Mouse (Mus musculus): ENCODE measurements around the gene Tmem150b. TPM values are rescaled to one million over a fixed set of nuclear protein-coding genes. Genes with fewer than 3 reads are reported as not detected.

Gene Tmem150b
- polyA plus RNA-seq, 2 experiments, result 0.18 to 0.31 TPM

- Histone ChIP-seq H3K36me3 (replicated peaks; ENCODE audit: control insufficient read depth, insufficient read depth, low read depth) (no peaks in the 10 kb centered on the region), H3K9me3 (ENCODE audit: control insufficient read depth, low read length) (no peaks in the 10 kb centered on the region), H3K9ac (replicated peaks) (no peak overlapping the region), H3K27me3 (ENCODE audit: control insufficient read depth, insufficient read depth, low read length) (no peaks in the 10 kb centered on the region), H3K4me1 (replicated peaks; ENCODE audit: control insufficient read depth in 2 of 2, insufficient read depth in 2 of 2, low read length in 1 of 2) (peaks cover 12 to 14% of the 10 kb centered on the region in 2 experiments), H3K4me2 (ENCODE audit: low read depth) (no peak overlapping the region), H3K27ac (no peak overlapping the region), H3K4me3 (ENCODE audit: insufficient read depth in 1 of 2, low read depth in 2 of 2, low read length in 2 of 2) (no peak overlapping the region)
- 51% methylated on average over 5 of the region's 5 CpGs for WGBS (ENCODE audit: insufficient replicate concordance)
- TF ChIP-seq EP300 (IDR thresholded peaks at IDR 0.05; ENCODE audit: low read depth), result no peak
- no peak for TF ChIP-seq CTCF (IDR thresholded peaks at IDR 0.05; ENCODE audit: low read depth)
- no peak for DNase-seq (ENCODE audit: low read depth in 3 of 3, low spot score in 3 of 3)
- ATAC-seq (ENCODE audit: insufficient read depth), result no peak
Measured at GRCm38 (mm10) chr7:4731090-4731489, 6.0 kb upstream of the Tmem150b start.

GRCm38 (mm10) chr7:4724359-4724758 lies 690 bp downstream of the Tmem150b start:
- Histone ChIP-seq H3K27me3 (ENCODE audit: control insufficient read depth, insufficient read depth, low read length) (no peaks in the 10 kb centered on the region; the same call in 1 of the 2 replicates), H3K9me3 (ENCODE audit: control insufficient read depth, low read length) (no peaks in the 10 kb centered on the region), H3K4me2 (ENCODE audit: low read depth) (no peak overlapping the region; the same call in 1 of the 2 replicates), H3K4me1 (replicated peaks; ENCODE audit: control insufficient read depth in 2 of 2, insufficient read depth in 2 of 2, low read length in 1 of 2) (peaks cover 0 to 12% of the 10 kb centered on the region in 2 experiments; a peak in 2 of 4 replicates), H3K4me3 (ENCODE audit: insufficient read depth in 1 of 2, low read depth in 2 of 2, low read length in 2 of 2) (no peak overlapping the region), H3K27ac (no peak overlapping the region), H3K36me3 (replicated peaks; ENCODE audit: control insufficient read depth, insufficient read depth, low read depth) (no peaks in the 10 kb centered on the region), H3K9ac (replicated peaks) (no peak overlapping the region)
- ATAC-seq (ENCODE audit: insufficient read depth) (no peak), DNase-seq (ENCODE audit: low read depth in 3 of 3, low spot score in 3 of 3) (no peak)
- TF ChIP-seq EP300 (IDR thresholded peaks at IDR 0.05; ENCODE audit: low read depth) (no peak), CTCF (IDR thresholded peaks at IDR 0.05; ENCODE audit: low read depth) (no peak)
- 2% methylated on average over 3 of the region's 3 CpGs for WGBS (ENCODE audit: insufficient replicate concordance)

- Histone ChIP-seq H3K4me1 (replicated peaks; ENCODE audit: control insufficient read depth in 2 of 2, insufficient read depth in 2 of 2, low read length in 1 of 2) (peaks cover 0 to 12% of the 10 kb centered on the region in 2 experiments; a peak in 2 of 4 replicates), H3K9me3 (ENCODE audit: control insufficient read depth, low read length) (no peaks in the 10 kb centered on the region), H3K9ac (replicated peaks) (no peak overlapping the region; the same call in 1 of the 2 replicates), H3K36me3 (replicated peaks; ENCODE audit: control insufficient read depth, insufficient read depth, low read depth) (no peaks in the 10 kb centered on the region), H3K27me3 (ENCODE audit: control insufficient read depth, insufficient read depth, low read length) (no peaks in the 10 kb centered on the region; the same call in 1 of the 2 replicates), H3K4me2 (ENCODE audit: low read depth) (peak overlapping the region; percentile 56), H3K4me3 (ENCODE audit: insufficient read depth in 1 of 2, low read depth in 2 of 2, low read length in 2 of 2) (peak overlapping the region; percentile 34 to 53), H3K27ac (no peak overlapping the region)
- ATAC-seq (ENCODE audit: insufficient read depth) (no peak), DNase-seq (ENCODE audit: low read depth in 3 of 3, low spot score in 3 of 3) (no peak)
- WGBS (ENCODE audit: insufficient replicate concordance), result 29% methylated on average over 12 of the region's 12 CpGs
- TF ChIP-seq EP300 (IDR thresholded peaks at IDR 0.05; ENCODE audit: low read depth) (no peak), CTCF (IDR thresholded peaks at IDR 0.05; ENCODE audit: low read depth) (no peak)
Measured at GRCm38 (mm10) chr7:4723508-4723907, 1.5 kb downstream of the Tmem150b start.

GRCm38 (mm10) chr7:4719276-4719675 lies 5.8 kb downstream of the Tmem150b start:
- Histone ChIP-seq H3K9me3 (ENCODE audit: control insufficient read depth, low read length) (no peaks in the 10 kb centered on the region), H3K27ac (no peak overlapping the region), H3K36me3 (replicated peaks; ENCODE audit: control insufficient read depth, insufficient read depth, low read depth) (no peaks in the 10 kb centered on the region), H3K4me2 (ENCODE audit: low read depth) (no peak overlapping the region), H3K27me3 (ENCODE audit: control insufficient read depth, insufficient read depth, low read length) (no peaks in the 10 kb centered on the region; the same call in 1 of the 2 replicates), H3K4me1 (replicated peaks; ENCODE audit: control insufficient read depth in 2 of 2, insufficient read depth in 2 of 2, low read length in 1 of 2) (peaks cover 0 to 8% of the 10 kb centered on the region in 2 experiments; a peak in 1 of 4 replicates), H3K9ac (replicated peaks) (no peak overlapping the region), H3K4me3 (ENCODE audit: insufficient read depth in 1 of 2, low read depth in 2 of 2, low read length in 2 of 2) (no peak overlapping the region)
- ATAC-seq (ENCODE audit: insufficient read depth), result no peak
- 82% methylated on average over 3 of the region's 3 CpGs for WGBS (ENCODE audit: insufficient replicate concordance)
- TF ChIP-seq EP300 (IDR thresholded peaks at IDR 0.05; ENCODE audit: low read depth), result no peak
- no peak for TF ChIP-seq CTCF (IDR thresholded peaks at IDR 0.05; ENCODE audit: low read depth)
- DNase-seq (ENCODE audit: low read depth in 3 of 3, low spot score in 3 of 3), result no peak

GRCm38 (mm10) chr7:4716955-4717354 lies 8.1 kb downstream of the Tmem150b start:
- Histone ChIP-seq H3K9me3 (ENCODE audit: control insufficient read depth, low read length) (no peaks in the 10 kb centered on the region), H3K27me3 (ENCODE audit: control insufficient read depth, insufficient read depth, low read length) (no peaks in the 10 kb centered on the region), H3K4me1 (replicated peaks; ENCODE audit: control insufficient read depth in 2 of 2, insufficient read depth in 2 of 2, low read length in 1 of 2) (0 out of 4 replicates have a peak, but pooled peaks cover 0 to 2% of the 10 kb centered on the region in 2 experiments), H3K4me3 (ENCODE audit: insufficient read depth in 1 of 2, low read depth in 2 of 2, low read length in 2 of 2) (no peak overlapping the region), H3K27ac (no peak overlapping the region), H3K4me2 (ENCODE audit: low read depth) (no peak overlapping the region), H3K36me3 (replicated peaks; ENCODE audit: control insufficient read depth, insufficient read depth, low read depth) (no peaks in the 10 kb centered on the region), H3K9ac (replicated peaks) (no peak overlapping the region)
- ATAC-seq (ENCODE audit: insufficient read depth) (no peak), DNase-seq (ENCODE audit: low read depth in 3 of 3, low spot score in 3 of 3) (no peak)
- no peak for TF ChIP-seq EP300 (IDR thresholded peaks at IDR 0.05; ENCODE audit: low read depth)
- no peak for TF ChIP-seq CTCF (IDR thresholded peaks at IDR 0.05; ENCODE audit: low read depth)
- 55% methylated on average over 6 of the region's 6 CpGs for WGBS (ENCODE audit: insufficient replicate concordance)
